Mouse (Mus musculus): Measurements from ENCODE around the gene Disc1. TPM values are rescaled to one million over a fixed set of nuclear protein-coding genes. Genes with fewer than 3 reads are reported as not detected.

Disc1 gene
- polyA plus RNA-seq, 1 experiment from 2014 or later, result 2.1 TPM

DNA sequence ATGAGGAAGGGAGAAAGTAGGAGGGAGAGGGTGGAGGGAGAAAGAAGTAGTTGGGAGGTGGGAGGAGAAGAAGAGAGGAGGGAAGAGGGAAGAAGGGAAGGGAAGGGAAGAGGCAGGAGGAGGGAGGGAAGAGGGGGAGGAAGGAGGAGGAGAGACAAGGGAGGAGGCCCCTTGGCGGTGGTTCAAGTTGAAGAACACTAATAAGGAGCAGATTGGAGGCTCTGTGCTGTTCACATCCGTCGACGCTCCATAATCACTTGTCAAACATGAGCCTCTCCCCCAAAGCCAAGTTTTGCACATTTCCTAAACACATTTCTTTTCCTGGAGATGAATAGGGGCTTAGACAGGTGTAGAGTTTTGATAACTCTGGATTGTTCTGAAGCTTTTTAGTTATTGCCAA is 245.3 kb downstream of the Disc1 start:
- Histone ChIP-seq H3K27me3 (ENCODE audit: insufficient read depth, low read length) (no peaks in the 10 kb centered on the region), H3K4me1 (ENCODE audit: insufficient read depth, low read length) (0 out of 2 replicates have a peak, but pooled peaks cover 11% of the 10 kb centered on the region), H3K4me2 (replicated peaks; ENCODE audit: low read depth, low read length) (no peak overlapping the region), H3K4me3 (ENCODE audit: low read length) (no peak overlapping the region), H3K9me3 (ENCODE audit: low read length) (no peaks in the 10 kb centered on the region), H3K36me3 (ENCODE audit: insufficient read depth, low read length) (no peaks in the 10 kb centered on the region), H3K27ac (ENCODE audit: low read length) (no peak overlapping the region), H3K9ac (replicated peaks; ENCODE audit: low read length) (no peak overlapping the region)
- ATAC-seq (ENCODE audit: low FRiP score, low TSS enrichment), result no peak
- 19% methylated on average over 4 of the region's 4 CpGs for WGBS

DNA sequence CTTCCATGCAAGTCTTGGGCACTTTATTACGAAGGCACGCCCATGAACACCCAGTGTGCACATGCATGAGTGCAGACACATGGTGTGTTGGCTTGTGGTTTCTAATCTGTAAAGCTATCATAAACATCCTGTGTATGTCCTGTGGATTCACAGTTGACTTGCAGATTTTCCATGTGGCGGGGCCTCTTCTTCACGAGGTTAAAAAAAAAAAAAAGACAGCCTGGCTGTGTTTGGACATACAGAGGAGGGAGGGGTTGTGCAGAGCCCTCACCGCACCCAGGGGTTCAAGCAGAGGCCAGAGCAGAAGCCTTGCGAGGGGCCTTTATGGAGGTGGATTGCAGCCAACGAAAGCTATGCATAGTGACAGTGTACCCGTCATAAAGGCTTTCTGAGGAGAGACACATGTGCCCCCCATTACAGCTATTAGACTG is 248.0 kb downstream of the Disc1 start:
- no peak overlapping the region for H3K4me2 ChIP-seq (replicated peaks; ENCODE audit: low read depth, low read length)
- 57% methylated on average over 8 of the region's 8 CpGs for WGBS
- H3K36me3 ChIP-seq (ENCODE audit: insufficient read depth, low read length), result no peaks in the 10 kb centered on the region
- 0 out of 2 replicates have a peak, but pooled peaks cover 11% of the 10 kb centered on the region for H3K4me1 ChIP-seq (ENCODE audit: insufficient read depth, low read length)
- H3K9ac ChIP-seq (replicated peaks; ENCODE audit: low read length), result no peak overlapping the region
- no peak overlapping the region for H3K4me3 ChIP-seq (ENCODE audit: low read length)
- peak; percentile 88 for ATAC-seq (ENCODE audit: low FRiP score, low TSS enrichment)
- H3K27ac ChIP-seq (ENCODE audit: low read length), result peak overlapping the region; percentile 48; the same call in 1 of the 2 replicates
- H3K27me3 ChIP-seq (ENCODE audit: insufficient read depth, low read length), result no peaks in the 10 kb centered on the region
- H3K9me3 ChIP-seq (ENCODE audit: low read length), result 0 out of 2 replicates have a peak, but pooled peaks cover 5% of the 10 kb centered on the region

DNA sequence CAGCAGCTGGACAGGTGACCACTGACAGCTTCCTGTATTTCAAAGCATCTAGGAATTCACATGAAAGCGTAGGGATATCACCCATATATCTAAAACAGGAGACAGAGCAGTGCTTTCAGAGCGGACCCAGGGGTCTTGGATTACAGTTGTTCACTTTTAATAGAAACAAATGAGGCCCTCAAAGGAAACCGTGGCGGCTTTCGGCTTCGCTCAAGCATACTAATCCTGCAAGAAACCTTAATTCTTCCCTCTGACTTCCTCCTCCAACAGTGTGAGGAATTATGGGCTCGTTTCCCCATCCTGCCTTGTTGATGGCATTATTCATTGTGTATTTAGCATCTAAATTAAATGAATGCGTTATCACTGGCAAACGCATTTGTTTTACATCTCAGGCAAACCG is 252.7 kb downstream of the Disc1 start:
- Histone ChIP-seq H3K36me3 (ENCODE audit: insufficient read depth, low read length) (no peaks in the 10 kb centered on the region), H3K4me2 (replicated peaks; ENCODE audit: low read depth, low read length) (no peak overlapping the region), H3K4me3 (ENCODE audit: low read length) (no peak overlapping the region), H3K27me3 (ENCODE audit: insufficient read depth, low read length) (no peaks in the 10 kb centered on the region), H3K4me1 (ENCODE audit: insufficient read depth, low read length) (peaks cover 10% of the 10 kb centered on the region; the same call in 1 of the 2 replicates), H3K27ac (ENCODE audit: low read length) (no peak overlapping the region), H3K9me3 (ENCODE audit: low read length) (0 out of 2 replicates have a peak, but pooled peaks cover 5% of the 10 kb centered on the region), H3K9ac (replicated peaks; ENCODE audit: low read length) (no peak overlapping the region)
- ATAC-seq (ENCODE audit: low FRiP score, low TSS enrichment), result no peak
- 51% methylated on average over 10 of the region's 10 CpGs for WGBS

DNA sequence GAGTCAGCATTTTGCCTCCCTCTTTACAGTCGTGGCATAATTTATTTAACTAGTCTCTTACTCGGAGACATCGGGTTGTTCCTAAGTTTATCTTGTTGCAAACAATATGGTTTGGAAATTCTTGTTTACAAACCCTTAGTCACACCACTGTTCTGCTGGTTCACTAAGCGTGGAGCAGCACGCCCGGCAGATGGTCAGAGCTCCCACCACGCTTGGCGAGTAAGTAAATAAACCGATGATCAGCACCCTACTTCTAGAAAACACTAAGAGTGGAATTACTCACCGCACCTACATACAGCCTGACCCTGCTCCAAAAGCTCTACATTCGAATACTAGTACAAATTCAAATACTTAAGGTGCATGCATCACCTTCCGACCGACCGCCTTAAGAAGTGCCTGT is 256.0 kb downstream of the Disc1 start:
- WGBS, result 59% methylated on average over 14 of the region's 14 CpGs
- Histone ChIP-seq H3K4me2 (replicated peaks; ENCODE audit: low read depth, low read length) (no peak overlapping the region), H3K27me3 (ENCODE audit: insufficient read depth, low read length) (no peaks in the 10 kb centered on the region), H3K4me3 (ENCODE audit: low read length) (no peak overlapping the region), H3K9me3 (ENCODE audit: low read length) (0 out of 2 replicates have a peak, but pooled peaks cover under 1% of the 10 kb centered on the region), H3K36me3 (ENCODE audit: insufficient read depth, low read length) (no peaks in the 10 kb centered on the region), H3K9ac (replicated peaks; ENCODE audit: low read length) (no peak overlapping the region), H3K27ac (ENCODE audit: low read length) (no peak overlapping the region), H3K4me1 (ENCODE audit: insufficient read depth, low read length) (peaks cover 6% of the 10 kb centered on the region; the same call in 1 of the 2 replicates)
- ATAC-seq (ENCODE audit: low FRiP score, low TSS enrichment), result no peak

Small RNAs within 50 kb of the gene (microRNA-seq; reads per million reads assigned to microRNA genes)
- gene Gm22197, result not detected

Other genes starting within 250 kb of the Disc1 start
- gene Gnpat, start 191.2 kb upstream of the Disc1 start, polyA plus RNA-seq (2015; fragmentation: Nextera tagmentation; extraction: Ambion mirVana), result 120 and 122 TPM in 2 replicates
- 47.6 and 50.1 TPM in 2 replicates for gene 2810004N23Rik, start 191.1 kb upstream of the Disc1 start, polyA plus RNA-seq (2015; fragmentation: Nextera tagmentation; extraction: Ambion mirVana)
- 7.8 and 8.1 TPM in 2 replicates for gene Exoc8, start 156.5 kb upstream of the Disc1 start, polyA plus RNA-seq (2015; fragmentation: Nextera tagmentation; extraction: Ambion mirVana)
- 9.1 and 9.8 TPM in 2 replicates for gene Sprtn, start 156.3 kb upstream of the Disc1 start, polyA plus RNA-seq (2015; fragmentation: Nextera tagmentation; extraction: Ambion mirVana)
- 9.0 and 10.3 TPM in 2 replicates for gene Egln1, start 104.9 kb upstream of the Disc1 start, polyA plus RNA-seq (2015; fragmentation: Nextera tagmentation; extraction: Ambion mirVana)
- gene Tsnax, start 41.2 kb upstream of the Disc1 start, polyA plus RNA-seq (2015; fragmentation: Nextera tagmentation; extraction: Ambion mirVana), result 123 and 129 TPM in 2 replicates

Data from kidney, embryonic 16.5 days (tissue).